Mouse (Mus musculus) left cerebral cortex, postnatal 4 days (tissue): Measurements from ENCODE around the gene Gpr155. TPM values are rescaled to one million over a fixed set of nuclear protein-coding genes. Genes with fewer than 3 reads are reported as not detected.

Experiments used
- DNase-seq: peaks from one replicate; pipeline ENCODE4 v3.0.0-alpha.2; 2022
- intact Hi-C: fragments of 180-260 bp; cut with DNase I; formaldehyde crosslinking; loops from one replicate; pipeline ENCODE4 v1.15.1; 2025
- total RNA-seq, 2 experiments: library from RNA; stranded (reverse); gene quantifications; 2 replicates each; pipeline ENCODE4 v1.2.3; 2021

Gene Gpr155
- total RNA-seq = 10 to 100 TPM; 22.9 to 23.6 TPM

DNA sequence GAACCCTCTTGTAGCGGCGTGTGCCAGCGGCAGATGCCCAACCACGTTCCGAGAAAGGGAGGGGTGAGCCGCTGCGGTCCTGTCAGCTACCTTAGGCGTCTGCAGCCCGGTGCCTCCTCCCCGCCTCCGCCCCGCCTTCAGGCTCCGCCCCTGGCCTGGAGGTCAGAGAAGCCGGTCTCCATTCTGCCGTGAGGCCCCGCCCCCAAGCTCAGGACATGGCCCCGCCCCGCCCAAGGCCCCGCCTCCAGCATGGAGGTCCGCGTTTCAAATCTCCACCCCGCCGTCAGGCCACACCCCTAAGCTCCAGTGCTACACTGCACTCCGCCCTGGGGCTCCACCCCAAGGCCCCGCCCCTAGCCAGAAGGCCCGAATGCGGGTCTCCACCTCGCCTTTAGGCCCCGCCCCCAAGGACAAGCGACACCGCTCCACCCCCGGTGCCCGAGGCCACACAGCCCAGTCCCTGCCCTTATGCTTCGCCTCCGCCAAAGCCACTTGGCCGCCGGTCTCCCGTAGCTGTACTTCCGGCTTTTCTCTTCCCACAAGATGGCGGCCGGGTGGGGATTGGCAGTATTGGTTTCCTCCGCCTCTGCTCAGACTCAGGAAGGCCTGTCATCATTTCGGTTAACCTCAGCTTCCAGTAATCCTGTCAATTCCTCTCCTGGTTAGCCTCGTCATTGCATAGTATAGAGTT lies at the start of gene Gpr155:
Gpr155 (minus strand) TSS at position 217 of the 691 bp plus-strand sequence.
- intact Hi-C loops = no loop called here
- DNase-seq = peak; percentile 100

DNA sequence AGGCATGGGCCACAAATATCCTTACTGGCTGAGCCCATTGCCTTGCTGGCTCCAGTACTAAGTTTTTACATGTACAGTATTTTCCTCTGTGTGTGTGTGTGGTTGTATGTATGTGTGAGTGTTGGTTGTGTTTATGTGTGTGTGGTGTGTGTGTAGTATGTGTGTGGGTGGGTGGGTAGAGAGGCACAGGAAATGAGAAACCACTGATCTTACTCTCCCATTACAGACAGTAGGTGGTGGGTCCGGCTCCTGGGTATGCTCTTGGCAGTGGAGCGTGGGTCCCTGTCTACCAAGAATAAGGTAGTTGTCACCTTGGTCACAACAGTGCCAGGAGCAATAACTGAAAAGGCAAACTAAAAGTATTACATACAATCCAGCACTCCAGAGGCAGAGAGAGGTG lies 49.5 kb upstream of the Gpr155 start:
- intact Hi-C loops = no loop called here

DNA sequence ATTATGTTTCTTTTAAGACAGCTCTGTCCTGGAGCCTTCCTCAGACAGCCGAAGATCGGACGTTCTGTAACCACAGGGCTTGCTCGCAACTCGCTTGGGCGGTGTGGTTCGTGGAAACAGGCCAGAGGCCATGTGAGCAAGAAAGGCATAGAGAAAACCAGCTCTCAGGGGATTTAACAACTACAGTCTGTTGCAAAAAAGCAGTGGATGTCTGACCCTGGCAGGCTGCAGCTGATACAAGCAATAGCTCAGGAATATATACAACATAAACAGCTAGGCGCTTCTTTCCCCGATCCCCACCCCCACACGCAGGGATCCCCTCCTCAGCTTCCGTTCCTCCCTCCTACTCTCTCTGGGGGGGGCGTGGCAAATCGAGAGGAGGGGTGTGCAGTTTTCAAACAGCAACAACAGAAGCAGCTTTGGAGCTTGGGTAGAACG lies 45.6 kb upstream of the Gpr155 start:
- peak; percentile 36 for DNase-seq

More for the DNA sequence above, 49.5 kb upstream of the Gpr155 start:
- no peak for DNase-seq

DNA sequence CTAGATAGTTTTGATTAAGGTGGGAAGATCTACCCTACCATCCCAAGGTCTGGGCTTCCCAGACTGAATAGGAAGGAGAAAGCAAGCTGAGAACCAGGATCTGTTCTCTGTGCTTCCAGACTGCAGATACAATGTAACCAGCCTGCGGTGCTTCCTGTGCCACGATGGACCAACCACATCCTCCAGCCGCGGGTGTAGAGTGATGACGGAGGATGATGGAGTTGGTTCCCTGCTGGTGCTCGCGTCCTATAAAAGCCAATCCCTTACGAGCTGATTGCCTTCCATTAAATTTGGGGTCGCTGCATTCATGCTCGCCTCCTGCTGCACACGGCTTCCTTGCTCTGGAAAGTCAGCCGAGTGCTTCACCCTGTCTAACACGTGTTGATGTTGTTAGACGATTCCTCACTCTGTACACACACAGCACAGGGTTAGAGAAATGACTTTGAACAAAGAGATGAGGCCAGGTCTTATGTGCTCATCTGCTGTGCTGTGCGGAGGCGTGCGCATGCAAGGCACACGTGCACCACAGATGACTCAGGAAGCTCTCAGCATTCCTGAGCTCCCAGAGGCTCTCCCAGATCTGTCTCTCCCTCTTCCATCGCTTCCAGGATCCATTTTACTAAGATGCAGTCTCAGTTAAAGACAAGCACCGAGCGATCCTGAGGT lies 42.6 kb upstream of the Gpr155 start:
- DNase-seq = no peak

More for the DNA sequence above, 45.6 kb upstream of the Gpr155 start:
- intact Hi-C loops = no loop called here

DNA sequence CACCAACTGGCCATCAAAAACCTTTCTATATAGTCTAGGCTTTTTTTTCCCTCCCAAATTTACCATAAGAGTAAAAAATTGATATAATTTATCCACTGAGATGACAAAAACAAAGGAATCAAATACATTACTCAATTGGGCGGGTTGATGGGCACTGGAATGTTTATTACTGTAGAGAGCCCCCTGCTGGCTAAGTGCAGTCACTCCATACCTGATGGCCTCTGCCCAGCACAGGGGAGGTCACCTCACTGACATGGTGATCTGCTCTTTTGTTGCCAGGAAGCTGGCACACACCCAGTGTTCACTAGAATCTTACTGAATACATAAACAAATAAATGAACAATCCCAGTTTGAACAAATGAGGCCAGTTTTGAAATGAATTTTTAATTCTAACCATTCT lies 40.9 kb upstream of the Gpr155 start:
- DNase-seq = peak; percentile 41
- intact Hi-C loops = no loop called here

More for the DNA sequence above, 42.6 kb upstream of the Gpr155 start:
- intact Hi-C loops = no loop called here

DNA sequence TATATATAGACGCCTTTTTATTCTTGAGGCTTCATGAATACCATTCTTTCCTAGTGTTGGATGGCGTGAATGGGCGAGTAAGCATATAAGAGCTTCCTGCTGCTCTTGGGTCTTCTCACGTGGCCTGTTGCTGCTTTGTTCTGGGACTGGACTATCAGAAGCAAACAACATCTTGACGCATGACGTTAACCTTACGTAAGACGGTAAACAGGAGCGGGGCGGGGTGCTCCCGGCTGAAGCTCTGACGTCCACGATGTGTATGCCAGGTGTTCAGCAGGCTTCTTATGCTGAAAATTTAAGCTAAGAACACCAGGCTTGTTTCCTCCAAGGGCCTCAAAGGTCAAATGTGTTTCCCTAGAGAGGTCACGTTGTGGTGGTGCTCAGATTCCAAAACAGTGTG lies 39.5 kb upstream of the Gpr155 start:
- intact Hi-C loops = no loop called here
- DNase-seq = no peak

DNA sequence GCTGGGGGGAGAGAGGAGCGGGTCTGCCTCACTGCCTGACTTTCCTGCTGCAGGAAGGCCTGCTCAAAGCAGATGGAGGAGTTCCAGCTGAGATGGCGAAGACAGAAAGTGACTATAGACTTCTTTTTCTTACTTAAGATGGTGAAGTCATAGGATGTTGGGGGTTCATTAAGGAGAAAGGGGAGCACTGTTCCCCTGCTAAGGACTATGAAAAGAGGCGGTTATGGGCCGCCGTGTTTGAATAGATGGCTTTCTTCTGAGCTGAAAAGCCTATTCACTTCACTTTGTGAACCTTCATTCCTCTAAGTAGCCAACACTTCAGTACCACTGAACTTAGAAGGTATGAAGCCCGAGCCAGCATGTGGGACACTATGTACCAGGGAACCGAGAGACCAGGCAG lies 33.4 kb upstream of the Gpr155 start:
- no peak for DNase-seq
- intact Hi-C loops = no loop called here

DNA sequence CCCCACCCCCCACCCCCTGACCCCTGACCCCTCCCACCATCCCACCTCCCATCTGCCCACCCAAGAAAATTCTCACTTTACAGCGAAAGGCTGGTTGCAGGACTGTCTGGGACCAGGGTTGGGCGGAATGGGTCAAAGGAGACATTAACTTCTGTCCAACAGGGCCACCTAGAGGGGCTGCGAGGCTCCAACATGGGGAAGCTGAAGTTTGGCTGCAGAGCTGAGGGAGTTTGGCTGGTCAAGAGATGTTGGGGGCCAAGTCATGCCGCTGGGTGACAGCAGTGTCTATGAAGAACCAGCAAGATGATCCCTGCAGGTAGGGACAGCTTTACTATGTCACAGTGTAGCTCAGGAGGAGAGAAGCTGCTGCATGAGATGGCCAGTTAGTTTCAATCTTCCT lies 32.9 kb upstream of the Gpr155 start:
- intact Hi-C loops = no loop called here

DNA sequence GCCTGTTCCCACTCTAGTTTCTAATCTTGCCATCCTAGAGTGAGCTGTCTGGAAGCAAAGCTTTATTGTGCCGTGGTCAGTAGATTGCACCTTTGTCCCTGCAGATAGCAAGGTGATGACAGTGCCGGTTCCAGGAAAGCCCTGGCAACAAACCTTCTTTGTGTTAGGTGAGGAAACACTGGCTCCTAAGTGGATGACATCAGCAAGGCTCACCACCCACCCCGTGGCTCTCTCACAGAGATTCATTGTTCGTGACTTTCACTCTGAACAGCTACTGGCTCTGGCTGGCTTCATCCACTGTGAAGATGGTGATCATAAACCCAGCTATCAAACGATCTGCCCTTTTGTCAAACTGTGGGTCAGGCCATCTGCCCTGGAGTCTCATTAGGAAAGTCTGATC lies 29.5 kb upstream of the Gpr155 start:
- intact Hi-C loops = no loop called here
- no peak for DNase-seq

More for the DNA sequence above, 32.9 kb upstream of the Gpr155 start:
- DNase-seq = no peak

DNA sequence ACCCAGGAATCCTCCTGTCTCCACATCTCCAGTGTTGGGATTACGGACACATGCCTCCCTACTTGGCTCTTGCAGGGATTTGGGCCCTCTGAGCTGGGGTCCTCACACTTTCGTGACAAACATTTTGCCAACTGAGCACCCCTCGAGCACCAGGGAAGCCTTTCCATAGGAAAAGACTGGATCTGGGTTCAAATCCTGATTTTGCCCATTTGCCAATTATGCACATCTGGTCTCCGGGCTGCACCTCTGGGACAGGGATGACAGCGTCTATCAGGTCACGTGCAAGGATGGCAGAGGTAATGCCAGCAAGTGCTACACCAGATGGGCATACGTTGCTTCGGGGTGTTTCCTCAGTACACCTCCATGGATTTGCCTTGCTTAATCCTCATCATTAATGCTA lies 23.7 kb upstream of the Gpr155 start:
- intact Hi-C loops = no loop called here
- DNase-seq = no peak

DNA sequence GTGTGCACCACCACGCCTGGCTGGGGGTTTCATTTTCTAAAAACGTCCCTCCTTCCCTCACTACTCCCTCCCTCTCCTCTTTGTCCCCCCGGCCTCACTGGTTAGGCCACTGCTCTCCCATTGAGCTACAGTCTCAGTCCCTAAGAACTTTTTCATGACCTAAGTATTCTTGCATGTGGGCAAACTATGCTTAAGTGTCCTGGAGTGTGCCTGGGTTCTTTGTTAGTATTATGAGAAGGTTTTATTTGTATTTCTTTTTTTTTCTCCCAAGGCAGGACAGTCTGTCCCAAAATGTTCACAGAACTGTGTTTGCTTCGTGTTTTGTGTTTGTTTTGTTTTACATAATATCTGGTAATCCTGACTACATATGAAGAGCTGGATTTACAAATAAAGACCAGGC lies 21.3 kb upstream of the Gpr155 start:
- intact Hi-C loops = no loop called here
- no peak for DNase-seq

DNA sequence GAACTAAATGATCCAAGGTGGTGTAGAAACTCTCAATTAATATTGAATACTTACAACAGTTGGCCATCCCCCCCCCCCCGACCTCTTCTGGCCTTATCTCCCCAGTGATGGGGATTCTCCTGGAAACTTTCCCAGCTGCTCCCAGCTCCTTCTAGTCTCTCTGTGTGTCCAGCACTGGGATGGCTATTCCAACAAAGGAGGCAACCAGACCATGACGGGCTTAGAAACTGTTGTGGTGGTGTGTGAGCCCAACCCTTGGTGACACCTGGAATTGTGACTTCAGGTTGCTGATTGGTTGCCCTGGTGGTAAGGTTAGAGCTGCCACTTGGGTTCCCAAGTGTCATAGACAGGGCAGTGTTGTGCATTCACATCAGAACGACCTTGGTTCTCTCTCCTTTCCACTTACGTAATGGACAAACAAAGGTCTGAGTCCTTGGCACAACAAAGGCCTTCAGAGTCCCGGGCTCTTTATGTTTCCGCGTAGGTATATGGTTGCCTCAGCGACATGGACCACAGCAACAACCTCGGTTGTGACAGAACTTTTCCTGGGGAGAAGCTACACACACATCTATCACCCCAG lies 20.1 kb upstream of the Gpr155 start:
- intact Hi-C loops = no loop called here
- no peak for DNase-seq

DNA sequence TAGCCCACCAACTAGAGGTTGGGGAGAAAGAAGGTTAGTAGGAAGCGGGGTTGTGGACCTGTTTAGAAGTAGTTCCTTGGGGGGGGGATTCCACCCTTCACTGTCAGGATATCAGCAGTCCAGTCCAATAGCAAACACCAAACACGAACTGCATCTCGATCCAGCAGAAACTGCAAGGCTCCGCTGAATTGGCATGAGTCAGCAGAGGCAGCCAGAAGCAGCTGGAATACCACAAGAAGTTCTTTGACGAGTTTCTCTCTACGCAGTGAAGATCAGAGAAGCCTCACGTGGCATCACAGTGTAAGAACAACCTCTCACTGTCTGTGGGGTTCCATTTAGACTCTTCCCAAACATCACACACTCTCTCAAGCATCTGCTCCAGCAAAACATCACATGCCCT lies 18.6 kb upstream of the Gpr155 start:
- intact Hi-C loops = no loop called here
- no peak for DNase-seq

DNA sequence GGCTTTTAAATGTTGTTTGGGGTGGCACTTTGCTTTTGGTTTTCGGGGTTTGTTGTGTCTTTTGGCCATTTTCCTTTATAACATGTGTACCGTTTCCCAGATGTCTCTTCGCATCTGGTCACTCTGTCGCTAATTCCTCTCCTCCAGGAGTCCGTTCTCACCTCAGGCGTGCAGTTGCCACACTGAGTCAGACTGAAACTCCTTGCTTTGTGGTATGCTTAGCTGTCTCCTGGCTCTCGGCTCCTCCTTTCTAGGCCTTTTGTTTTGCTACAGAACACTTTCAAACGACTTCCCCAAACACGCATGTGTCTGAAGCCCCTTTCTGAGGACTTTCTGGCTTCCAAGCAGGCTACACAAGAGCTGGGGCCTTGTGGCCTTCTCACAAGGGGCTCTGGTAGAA lies 18.1 kb upstream of the Gpr155 start:
- intact Hi-C loops = no loop called here

DNA sequence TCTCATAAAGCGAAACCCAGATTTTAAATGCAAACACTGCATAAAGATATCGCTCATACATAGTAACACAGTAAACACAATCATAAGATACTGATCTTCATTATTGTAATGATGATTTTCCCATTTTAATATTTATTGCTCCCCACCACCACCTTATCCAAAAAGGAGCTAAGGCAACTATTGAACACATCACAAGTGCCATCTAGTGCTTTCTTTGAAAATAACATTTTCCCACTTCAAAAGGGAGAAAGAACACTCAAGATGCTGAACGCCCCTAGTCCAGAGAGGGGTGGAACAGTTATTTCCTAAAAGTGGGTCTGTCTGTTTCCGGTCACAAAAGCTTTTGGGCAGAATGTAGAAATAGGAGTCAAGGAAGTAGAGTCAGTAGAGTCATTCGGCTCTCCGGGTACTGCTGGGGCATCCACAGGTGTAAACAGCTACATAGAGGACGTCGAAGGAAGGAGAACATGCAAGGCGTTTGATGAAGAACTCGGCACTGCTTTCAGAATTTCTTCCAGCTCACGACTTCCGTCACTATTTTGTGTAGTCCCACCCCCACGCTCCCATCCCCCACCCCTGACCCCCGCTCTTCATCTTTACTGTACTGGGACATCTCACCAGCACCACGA lies 17.1 kb upstream of the Gpr155 start:
- no peak for DNase-seq
- intact Hi-C loops = no loop called here

More for the DNA sequence above, 18.1 kb upstream of the Gpr155 start:
- DNase-seq = no peak

DNA sequence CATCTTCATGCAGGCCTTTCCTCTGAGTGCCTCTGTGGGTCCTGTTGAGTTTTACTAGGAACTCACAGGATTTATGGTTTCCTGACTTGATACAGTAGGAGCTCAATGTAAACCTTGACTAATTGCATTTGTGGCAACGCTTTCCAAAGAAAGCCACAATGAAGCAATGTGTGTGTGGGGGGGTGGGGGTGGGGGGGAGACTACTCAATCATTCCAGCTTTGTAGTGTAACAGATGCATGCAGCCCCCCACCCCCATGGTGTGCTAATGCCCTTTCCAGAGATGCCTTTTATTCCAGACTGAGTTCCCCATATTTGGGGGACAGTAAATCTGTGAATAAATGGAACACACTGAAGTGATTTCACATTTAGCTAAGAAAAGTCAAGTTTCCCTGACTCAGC lies 15.3 kb upstream of the Gpr155 start:
- intact Hi-C loops = no loop called here
- no peak for DNase-seq

DNA sequence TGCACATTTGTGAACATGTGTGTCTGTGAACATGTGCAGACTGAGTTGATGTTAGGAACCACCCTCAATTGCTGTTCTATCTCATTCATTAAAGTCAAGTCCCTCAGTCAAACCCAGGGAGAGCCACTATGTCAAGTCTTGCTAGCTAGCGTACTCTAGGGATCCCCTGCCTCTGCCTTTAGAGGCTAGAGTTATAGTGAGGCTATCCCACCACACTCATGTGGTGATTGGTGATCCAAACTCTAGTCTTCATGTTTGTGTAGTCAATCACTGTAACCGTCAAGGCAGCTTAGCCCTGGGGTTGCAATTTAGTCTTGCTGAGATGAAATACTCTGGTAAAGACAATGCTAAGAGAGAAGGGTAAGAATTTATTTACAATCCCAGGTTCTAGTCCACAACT lies 11.1 kb upstream of the Gpr155 start:
- DNase-seq = no peak
- intact Hi-C loops = no loop called here

DNA sequence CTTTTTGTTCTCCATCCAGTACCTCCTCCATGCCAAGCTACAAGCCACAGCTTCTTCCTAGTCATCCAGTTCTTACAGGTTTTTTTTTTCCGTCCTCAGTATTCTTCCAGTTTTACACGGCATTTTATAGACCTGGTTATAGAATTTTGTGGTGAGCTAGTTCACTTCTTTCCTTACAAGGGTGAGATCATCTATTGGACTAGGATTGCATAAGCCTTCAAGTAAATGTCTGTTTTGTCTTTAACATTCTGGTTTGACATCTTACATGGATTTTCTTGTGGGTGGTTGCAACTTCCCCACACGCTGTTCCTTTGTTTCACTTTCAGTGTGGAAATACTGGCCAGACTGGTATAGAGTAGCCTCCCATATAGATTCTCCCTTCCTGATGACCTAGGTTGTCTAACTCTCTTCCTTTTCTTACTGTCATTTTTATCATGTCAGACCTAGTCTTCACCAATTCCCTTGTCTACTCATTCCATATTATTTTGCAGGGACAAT lies 10.5 kb upstream of the Gpr155 start:
- intact Hi-C loops = no loop called here
- DNase-seq = no peak

DNA sequence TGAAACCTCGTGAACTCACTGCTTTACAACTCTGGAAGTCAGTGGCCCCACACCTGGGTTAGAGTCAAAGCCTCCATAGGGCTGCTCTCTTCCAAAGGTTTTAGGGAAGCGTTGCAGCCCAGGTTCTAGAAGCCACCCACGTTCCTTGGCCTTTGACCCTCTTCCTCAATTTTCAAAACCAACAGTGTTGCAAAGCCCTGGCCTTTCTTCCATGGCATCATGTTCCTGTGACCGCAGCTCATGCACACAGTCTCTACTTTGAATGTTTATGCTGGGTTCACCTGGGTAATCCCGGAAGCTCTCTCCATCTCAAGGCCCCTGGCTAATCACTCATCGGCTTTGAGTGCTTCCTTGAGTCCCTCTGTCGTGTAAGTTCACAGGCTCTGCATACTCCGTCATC lies 9.1 kb upstream of the Gpr155 start:
- intact Hi-C loops = no loop called here
- no peak for DNase-seq

DNA sequence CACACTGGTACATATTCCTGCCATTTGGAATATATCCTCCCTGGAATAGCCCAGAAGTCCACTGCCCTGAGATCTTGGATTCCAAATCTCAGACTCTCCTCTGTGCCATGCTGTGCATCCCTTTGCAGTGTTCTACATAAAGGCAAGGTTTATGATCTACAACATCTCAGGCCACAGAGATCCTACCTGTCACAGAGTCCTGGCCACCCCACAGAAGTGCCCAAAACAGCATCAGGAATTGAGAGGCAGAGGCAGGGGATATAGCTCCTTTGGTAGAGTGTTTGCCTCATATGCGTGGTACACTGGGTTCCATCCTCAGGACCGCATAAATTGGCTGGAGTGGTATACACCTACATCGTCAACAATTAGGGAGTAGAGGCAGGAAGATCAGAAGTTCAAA lies 8.1 kb upstream of the Gpr155 start:
- intact Hi-C loops = no loop called here

DNA sequence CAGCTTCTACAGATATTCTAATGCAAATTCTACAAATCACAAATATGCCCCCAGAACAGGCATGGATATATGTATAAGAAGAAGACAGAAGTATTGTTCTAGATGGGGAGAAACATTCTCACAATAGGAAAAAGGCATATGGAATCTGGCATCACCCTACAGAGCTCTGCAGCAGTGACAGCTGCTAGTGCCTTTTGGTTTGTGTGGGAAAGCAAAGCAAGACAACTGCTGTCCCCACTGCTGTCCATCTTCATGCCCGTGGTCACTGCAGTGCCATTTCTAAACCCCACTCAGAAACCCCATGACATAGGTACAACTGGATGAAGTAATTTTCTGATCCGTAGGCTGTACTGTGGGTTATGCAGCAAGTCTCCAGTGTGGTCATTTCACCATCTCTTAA lies 6.4 kb upstream of the Gpr155 start:
- DNase-seq = no peak
- intact Hi-C loops = no loop called here

More for the DNA sequence above, 8.1 kb upstream of the Gpr155 start:
- DNase-seq = no peak
